Mouse (Mus musculus): ENCODE measurements around the gene Gm21970. TPM values are rescaled to one million over a fixed set of nuclear protein-coding genes. Genes with fewer than 3 reads are reported as not detected.

Gm21970 gene
- total RNA-seq, 1 experiment from 2014 or later = not detected

DNA sequence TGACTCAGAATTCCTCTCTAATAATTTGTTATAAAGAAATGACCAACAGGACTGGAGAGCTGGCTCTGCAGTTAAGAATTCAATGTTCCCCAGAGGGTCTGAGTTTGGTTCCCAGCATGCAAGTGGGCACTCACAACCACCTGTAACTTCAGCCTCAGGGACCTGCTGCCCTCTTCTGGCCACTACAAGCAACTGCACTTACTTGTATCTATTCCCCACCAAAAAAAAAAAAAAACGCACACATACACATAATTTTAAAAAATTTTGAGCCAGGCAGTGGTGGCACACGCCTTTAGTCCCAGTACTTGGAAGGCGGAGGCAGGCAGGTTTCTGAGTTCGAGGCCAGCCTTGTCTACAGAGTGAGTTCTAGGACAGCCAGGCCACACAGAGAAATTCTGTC lies 1.4 kb upstream of the Gm21970 start:
- ATAC-seq (replicated peaks in 1 of 2; ENCODE audit: insufficient read depth in 1 of 2, low FRiP score in 2 of 2, low TSS enrichment in 1 of 2, low read depth in 1 of 2, poor library complexity in 2 of 2, severe bottlenecking in 2 of 2) = no peak

- no peak for ATAC-seq (replicated peaks in 1 of 2; ENCODE audit: insufficient read depth in 1 of 2, low FRiP score in 2 of 2, low TSS enrichment in 1 of 2, low read depth in 1 of 2, poor library complexity in 2 of 2, severe bottlenecking in 2 of 2)
These were observed 3.4 kb downstream of the Gm21970 start for GRCm38 (mm10) chr16:91394826-91395410.

- ATAC-seq (replicated peaks in 1 of 2; ENCODE audit: insufficient read depth in 1 of 2, low FRiP score in 2 of 2, low TSS enrichment in 1 of 2, low read depth in 1 of 2, poor library complexity in 2 of 2, severe bottlenecking in 2 of 2) = no peak
These were observed 4.3 kb downstream of the Gm21970 start for GRCm38 (mm10) chr16:91395633-91396392.

GRCm38 (mm10) chr16:91396844-91397537 lies 5.5 kb downstream of the Gm21970 start:
- no peak for ATAC-seq (replicated peaks in 1 of 2; ENCODE audit: insufficient read depth in 1 of 2, low FRiP score in 2 of 2, low TSS enrichment in 1 of 2, low read depth in 1 of 2, poor library complexity in 2 of 2, severe bottlenecking in 2 of 2)

DNA sequence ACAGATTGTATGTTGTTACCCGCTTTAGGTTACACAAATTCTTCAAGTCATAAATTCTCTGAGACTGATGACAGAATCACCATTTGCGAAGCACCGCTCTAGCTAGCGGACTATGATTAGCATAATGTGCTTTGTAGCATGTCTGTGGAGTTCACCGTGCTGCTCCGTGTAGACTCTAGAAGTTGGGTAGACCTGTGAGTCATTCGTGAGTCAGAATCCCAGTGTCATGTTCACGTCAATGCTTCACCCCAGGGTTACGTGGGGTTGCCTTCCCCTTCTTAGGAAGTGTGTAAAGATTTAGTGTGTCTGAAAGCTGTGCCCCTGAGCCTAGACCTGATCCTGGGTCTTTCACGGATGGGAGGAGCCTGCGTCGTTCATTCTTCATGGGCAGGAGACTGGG lies 6.5 kb downstream of the Gm21970 start:
- peak in 1 of 2 experiments; percentile 31; a peak in 1 of 4 replicates for ATAC-seq (replicated peaks in 1 of 2; ENCODE audit: insufficient read depth in 1 of 2, low FRiP score in 2 of 2, low TSS enrichment in 1 of 2, low read depth in 1 of 2, poor library complexity in 2 of 2, severe bottlenecking in 2 of 2)

- no peak for ATAC-seq (replicated peaks in 1 of 2; ENCODE audit: insufficient read depth in 1 of 2, low FRiP score in 2 of 2, low TSS enrichment in 1 of 2, low read depth in 1 of 2, poor library complexity in 2 of 2, severe bottlenecking in 2 of 2)
These were observed 7.4 kb downstream of the Gm21970 start for GRCm38 (mm10) chr16:91398944-91399343.

GRCm38 (mm10) chr16:91401569-91402165 lies 10.1 kb downstream of the Gm21970 start:
- no peak for ATAC-seq (replicated peaks in 1 of 2; ENCODE audit: insufficient read depth in 1 of 2, low FRiP score in 2 of 2, low TSS enrichment in 1 of 2, low read depth in 1 of 2, poor library complexity in 2 of 2, severe bottlenecking in 2 of 2)

DNA sequence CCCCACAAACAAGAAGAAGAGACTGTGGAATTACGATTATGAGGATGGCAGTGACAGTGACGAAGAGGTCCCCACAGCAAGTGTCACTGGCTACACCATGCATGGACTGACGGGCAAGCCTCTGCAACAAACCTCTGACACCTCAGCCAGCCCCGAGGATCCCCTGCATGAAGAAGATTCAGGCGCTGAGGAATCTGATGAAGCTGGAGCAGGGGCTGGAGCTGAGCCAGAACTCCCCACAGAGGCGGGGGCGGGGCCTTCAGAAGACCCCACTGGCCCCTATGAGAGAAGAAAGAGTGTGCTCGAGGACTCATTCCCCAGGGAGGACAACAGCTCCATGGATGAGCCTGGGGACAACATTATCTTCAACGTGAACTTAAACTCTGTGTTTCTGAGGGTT lies 12.3 kb downstream of the Gm21970 start:
- no peak for ATAC-seq (replicated peaks in 1 of 2; ENCODE audit: insufficient read depth in 1 of 2, low FRiP score in 2 of 2, low TSS enrichment in 1 of 2, low read depth in 1 of 2, poor library complexity in 2 of 2, severe bottlenecking in 2 of 2)

- no peak for ATAC-seq (replicated peaks in 1 of 2; ENCODE audit: insufficient read depth in 1 of 2, low FRiP score in 2 of 2, low TSS enrichment in 1 of 2, low read depth in 1 of 2, poor library complexity in 2 of 2, severe bottlenecking in 2 of 2)
These were observed 12.7 kb downstream of the Gm21970 start for GRCm38 (mm10) chr16:91404187-91404586.

GRCm38 (mm10) chr16:91404828-91405577 lies 13.5 kb downstream of the Gm21970 start:
- no peak for ATAC-seq (replicated peaks in 1 of 2; ENCODE audit: insufficient read depth in 1 of 2, low FRiP score in 2 of 2, low TSS enrichment in 1 of 2, low read depth in 1 of 2, poor library complexity in 2 of 2, severe bottlenecking in 2 of 2)

- ATAC-seq (replicated peaks in 1 of 2; ENCODE audit: insufficient read depth in 1 of 2, low FRiP score in 2 of 2, low TSS enrichment in 1 of 2, low read depth in 1 of 2, poor library complexity in 2 of 2, severe bottlenecking in 2 of 2) = peak; percentile 80 to 83
These were observed 14.4 kb downstream of the Gm21970 start, which contains the start of gene Il10rb for GRCm38 (mm10) chr16:91405640-91406584. Gene Il10rb, plus strand, starts transcription at chr16:91406164.

GRCm38 (mm10) chr16:91406585-91407220 lies 15.2 kb downstream of the Gm21970 start:
- peak; percentile 12 to 29; a peak in 1 of 4 replicates for ATAC-seq (replicated peaks in 1 of 2; ENCODE audit: insufficient read depth in 1 of 2, low FRiP score in 2 of 2, low TSS enrichment in 1 of 2, low read depth in 1 of 2, poor library complexity in 2 of 2, severe bottlenecking in 2 of 2)

DNA sequence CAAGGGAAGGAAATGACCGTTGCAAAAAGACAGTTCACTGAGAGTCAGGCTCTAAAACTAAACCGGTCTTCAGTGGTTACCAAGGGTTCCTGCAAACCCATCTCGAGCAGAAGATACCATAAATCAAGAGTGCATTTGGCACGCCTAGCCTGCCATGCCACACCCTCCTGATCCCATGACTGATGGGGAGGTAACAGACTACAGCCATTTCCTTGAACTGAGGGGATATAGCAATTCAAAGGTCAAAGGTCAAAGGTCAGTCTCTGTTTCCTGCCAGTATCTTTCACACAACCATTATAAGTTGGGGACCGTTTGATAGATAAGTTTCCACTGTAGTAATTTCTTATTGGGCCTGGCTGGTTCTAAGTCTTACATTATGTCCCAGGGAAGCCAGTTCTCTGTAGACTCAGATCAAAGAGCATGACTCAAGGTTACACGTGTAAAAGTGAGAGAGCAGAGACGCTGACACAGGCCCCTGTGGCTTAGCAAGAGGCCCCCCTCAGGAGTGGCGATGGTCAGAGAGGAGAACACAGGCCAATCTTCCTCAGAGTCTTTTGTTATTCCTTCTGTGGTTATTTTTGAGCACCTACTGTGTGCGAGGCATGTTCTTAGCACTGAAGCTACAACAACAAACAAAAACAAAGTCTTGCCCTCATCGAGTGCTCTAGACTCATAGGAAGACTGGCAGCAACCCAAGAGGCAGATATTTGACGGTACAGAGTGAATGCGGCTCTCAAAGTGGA lies 21.8 kb downstream of the Gm21970 start:
- peak; percentile 58 to 69 for ATAC-seq (replicated peaks in 1 of 2; ENCODE audit: insufficient read depth in 1 of 2, low FRiP score in 2 of 2, low TSS enrichment in 1 of 2, low read depth in 1 of 2, poor library complexity in 2 of 2, severe bottlenecking in 2 of 2)

DNA sequence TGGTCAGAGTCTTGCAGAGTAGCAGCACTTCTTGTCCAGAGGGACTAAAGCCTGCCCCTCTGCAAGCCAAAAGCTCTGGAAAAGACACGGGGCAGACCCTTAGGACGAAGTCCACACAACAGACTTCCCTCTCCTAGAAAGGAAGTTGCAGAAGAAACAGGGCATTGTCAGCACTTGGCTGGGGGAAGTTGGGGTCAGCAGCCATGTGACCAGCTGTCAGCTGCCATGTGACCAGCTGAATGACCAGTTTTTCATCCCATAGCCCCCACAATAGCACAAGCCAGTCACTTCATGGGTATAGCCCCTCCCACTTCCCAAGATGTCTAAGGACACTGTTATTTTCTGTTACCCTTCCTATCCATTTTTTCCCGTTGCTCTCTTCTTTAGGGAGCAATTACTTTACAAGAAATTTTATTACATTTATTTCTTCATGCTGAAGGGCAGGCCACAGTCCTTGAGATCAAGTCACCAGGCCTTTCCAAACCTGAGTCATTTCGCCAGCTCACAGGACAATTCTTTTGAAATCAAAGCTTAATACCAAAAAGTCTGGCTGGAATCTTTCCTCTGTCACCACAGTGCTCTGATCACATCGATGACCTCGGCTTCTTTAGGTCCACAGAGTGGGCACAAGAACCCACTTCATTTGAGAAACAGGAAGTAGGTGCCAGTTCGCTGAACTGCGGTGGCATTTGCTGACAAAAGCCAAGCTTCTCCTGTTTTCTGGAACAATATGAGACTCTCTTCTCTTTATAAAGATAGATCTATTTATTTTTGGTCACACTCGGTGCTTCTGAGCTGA lies 24.1 kb downstream of the Gm21970 start:
- no peak; a peak in 1 of 4 replicates for ATAC-seq (replicated peaks in 1 of 2; ENCODE audit: insufficient read depth in 1 of 2, low FRiP score in 2 of 2, low TSS enrichment in 1 of 2, low read depth in 1 of 2, poor library complexity in 2 of 2, severe bottlenecking in 2 of 2)

- ATAC-seq (replicated peaks in 1 of 2; ENCODE audit: insufficient read depth in 1 of 2, low FRiP score in 2 of 2, low TSS enrichment in 1 of 2, low read depth in 1 of 2, poor library complexity in 2 of 2, severe bottlenecking in 2 of 2) = no peak
These were observed 24.8 kb downstream of the Gm21970 start for GRCm38 (mm10) chr16:91416357-91416756.

Data from hematopoietic stem cell, adult 5-6 weeks (primary cell).